Mouse (Mus musculus) stomach, embryonic 16.5 days (tissue): ENCODE results near the gene Rbm45. TPM values are rescaled to one million over a fixed set of nuclear protein-coding genes. Genes with fewer than 3 reads are reported as not detected.

ENCODE experiments used
- ATAC-seq: fragments of 200-750 bp; cut with Nextera tagmentation; 2 replicates; pipeline ENCODE4 v1.8.0; 2017; ENCODE audit warnings: moderate number of reproducible peaks, moderate TSS enrichment; ENCODE audit not compliant: insufficient read depth, low FRiP score
- H3K27ac ChIP-seq: fragments of 300-500 bp; sonication (generic); 2 replicates; pipeline ENCODE4 v1.5.1; 2014; ENCODE audit warnings: low read length
- H3K27me3 ChIP-seq: fragments of 300-500 bp; sonication (generic); 2 replicates; pipeline ENCODE4 v1.6.1; 2014; ENCODE audit warnings: low read length, control low read depth, mixed read lengths; ENCODE audit not compliant: control insufficient read depth, insufficient read depth
- H3K36me3 ChIP-seq: fragments of 300-500 bp; sonication (generic); 2 replicates; pipeline ENCODE4 v1.6.1; 2014; ENCODE audit warnings: low read length; ENCODE audit not compliant: control insufficient read depth, insufficient read depth
- H3K4me1 ChIP-seq: fragments of 300-500 bp; sonication (generic); 2 replicates; pipeline ENCODE4 v1.6.1; 2014; ENCODE audit warnings: low read length, control low read depth, mixed read lengths; ENCODE audit not compliant: control insufficient read depth, insufficient read depth
- H3K4me2 ChIP-seq: fragments of 300-500 bp; sonication (generic); 2 replicates; pipeline ENCODE4 v1.6.1; 2014; ENCODE audit warnings: low read depth, low read length, mixed read lengths
- H3K4me3 ChIP-seq: fragments of 300-500 bp; sonication (generic); replicated peaks from 2 replicates; pipeline ENCODE4 v1.5.1; 2014; ENCODE audit warnings: mild to moderate bottlenecking, low read length
- H3K9ac ChIP-seq: fragments of 300-500 bp; sonication (generic); 2 replicates; pipeline ENCODE4 v1.6.1; 2014; ENCODE audit warnings: low read length
- H3K9me3 ChIP-seq: fragments of 300-500 bp; sonication (generic); replicated peaks from 2 replicates; pipeline ENCODE4 v1.6.1; 2016; ENCODE audit warnings: low read length, control low read depth; ENCODE audit not compliant: control insufficient read depth
- WGBS: fragments of 180-500 bp; shearing (Covaris S2); extraction: QIAGEN DNeasy Blood & Tissue Kit; methylation state at CpG from one replicate; pipeline ENCODE4 v1.1.7; 2014; 5-methylcytosine and 5-hydroxymethylcytosine counted together
- polyA plus RNA-seq: library from polyadenylated mRNA; unstranded; fragments of >200 nt; fragmentation: Nextera tagmentation; extraction: Ambion mirVana; gene quantifications from 2 replicates; pipeline ENCODE4 v1.2.1, GENCODE M21; 2015

Gene Rbm45
- polyA plus RNA-seq, 1 experiment from 2014 or later, result 11.6 TPM

DNA sequence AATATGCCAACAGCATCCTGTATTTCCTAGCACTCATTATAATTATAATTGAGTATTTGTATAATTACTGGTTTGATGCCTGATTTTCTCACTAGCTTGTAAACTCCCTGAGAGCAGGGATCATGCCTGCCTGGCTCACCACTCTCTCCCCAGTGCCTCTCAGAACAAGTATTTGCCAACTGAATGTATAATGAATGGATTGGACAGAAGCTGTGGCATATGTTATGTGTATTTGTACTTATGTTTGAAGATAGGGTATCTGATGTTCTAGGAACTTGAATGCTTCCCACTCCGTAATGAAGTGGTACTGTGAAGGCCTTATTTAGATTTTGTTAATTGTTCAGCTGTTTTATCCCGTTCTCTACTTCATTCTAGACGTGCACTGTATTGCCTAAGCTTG lies 60.8 kb downstream of the Rbm45 start:
- Histone ChIP-seq H3K9me3 (no peaks in the 10 kb centered on the region), H3K27ac (no peak overlapping the region)

More for the DNA sequence above, 60.8 kb downstream of the Rbm45 start:
- no peak overlapping the region for H3K4me3 ChIP-seq
- H3K9ac ChIP-seq, result no peak overlapping the region
- H3K4me2 ChIP-seq, result no peak overlapping the region
- WGBS, result 92% methylated on average over 3 of the region's 3 CpGs
- H3K36me3 ChIP-seq, result no peaks in the 10 kb centered on the region
- peaks cover 4% of the 10 kb centered on the region for H3K4me1 ChIP-seq
- no peak for ATAC-seq
- H3K27me3 ChIP-seq, result no peaks in the 10 kb centered on the region

Other genes starting within 250 kb of the Rbm45 start
- 0.08 and 0.10 TPM in 2 replicates for gene Pde11a, start 31.2 kb upstream of the Rbm45 start, polyA plus RNA-seq
- gene Cyct, start 9.5 kb upstream of the Rbm45 start, polyA plus RNA-seq, result not detected in 2 replicates
- 8.6 and 9.9 TPM in 2 replicates for gene Osbpl6, start 36.5 kb downstream of the Rbm45 start, polyA plus RNA-seq